Mouse (Mus musculus): ENCODE data around the gene Wls. TPM values are rescaled to one million over a fixed set of nuclear protein-coding genes. Genes with fewer than 3 reads are reported as not detected.

Gene Wls
- polyA plus RNA-seq, 1 experiment from 2014 or later, result 7.5 TPM

- H3K27ac ChIP-seq (ENCODE audit: low read length), result no peak overlapping the region
- H3K36me3 ChIP-seq (ENCODE audit: control insufficient read depth, insufficient read depth), result no peaks in the 10 kb centered on the region
- H3K9me3 ChIP-seq (replicated peaks; ENCODE audit: control insufficient read depth, low read length), result no peaks in the 10 kb centered on the region
- 84% methylated on average over 2 of the region's 2 CpGs for WGBS (ENCODE audit: insufficient replicate concordance)
- H3K27me3 ChIP-seq (ENCODE audit: control insufficient read depth, insufficient read depth, low read depth, low read length), result no peaks in the 10 kb centered on the region
- no peak for ATAC-seq (ENCODE audit: low read depth)
- no peak overlapping the region for H3K9ac ChIP-seq (ENCODE audit: low read depth, low read length)
- H3K4me2 ChIP-seq (ENCODE audit: low read depth, low read length), result no peak overlapping the region
- H3K4me3 ChIP-seq (ENCODE audit: low read depth, low read length), result no peak overlapping the region
- no peaks in the 10 kb centered on the region for H3K4me1 ChIP-seq (ENCODE audit: control insufficient read depth, low read depth, low read length)
These were observed 12.0 kb downstream of the Wls start for GRCm38 (mm10) chr3:159851476-159851875.

GRCm38 (mm10) chr3:159851980-159852379 lies 12.5 kb downstream of the Wls start:
- Histone ChIP-seq H3K4me2 (ENCODE audit: low read depth, low read length) (no peak overlapping the region), H3K9me3 (replicated peaks; ENCODE audit: control insufficient read depth, low read length) (no peaks in the 10 kb centered on the region), H3K27ac (ENCODE audit: low read length) (no peak overlapping the region), H3K4me1 (ENCODE audit: control insufficient read depth, low read depth, low read length) (no peaks in the 10 kb centered on the region), H3K27me3 (ENCODE audit: control insufficient read depth, insufficient read depth, low read depth, low read length) (no peaks in the 10 kb centered on the region), H3K9ac (ENCODE audit: low read depth, low read length) (no peak overlapping the region), H3K4me3 (ENCODE audit: low read depth, low read length) (no peak overlapping the region), H3K36me3 (ENCODE audit: control insufficient read depth, insufficient read depth) (no peaks in the 10 kb centered on the region)
- ATAC-seq (ENCODE audit: low read depth), result no peak
- 68% methylated on average over 2 of the region's 2 CpGs for WGBS (ENCODE audit: insufficient replicate concordance)

- H3K27ac ChIP-seq (ENCODE audit: low read length), result no peak overlapping the region
- H3K9me3 ChIP-seq (replicated peaks; ENCODE audit: control insufficient read depth, low read length), result no peaks in the 10 kb centered on the region
- 33% methylated on average over 1 of the region's 1 CpGs for WGBS (ENCODE audit: insufficient replicate concordance)
- H3K36me3 ChIP-seq (ENCODE audit: control insufficient read depth, insufficient read depth), result no peaks in the 10 kb centered on the region
- no peak overlapping the region for H3K9ac ChIP-seq (ENCODE audit: low read depth, low read length)
- ATAC-seq (ENCODE audit: low read depth), result no peak
- no peak overlapping the region for H3K4me3 ChIP-seq (ENCODE audit: low read depth, low read length)
- H3K27me3 ChIP-seq (ENCODE audit: control insufficient read depth, insufficient read depth, low read depth, low read length), result no peaks in the 10 kb centered on the region
- H3K4me1 ChIP-seq (ENCODE audit: control insufficient read depth, low read depth, low read length), result no peaks in the 10 kb centered on the region
- no peak overlapping the region for H3K4me2 ChIP-seq (ENCODE audit: low read depth, low read length)
These were observed 17.6 kb downstream of the Wls start for GRCm38 (mm10) chr3:159857112-159857511.

GRCm38 (mm10) chr3:159865691-159866090 lies 26.2 kb downstream of the Wls start:
- ATAC-seq (ENCODE audit: low read depth), result no peak
- Histone ChIP-seq H3K36me3 (ENCODE audit: control insufficient read depth, insufficient read depth) (no peaks in the 10 kb centered on the region), H3K4me2 (ENCODE audit: low read depth, low read length) (no peak overlapping the region), H3K4me1 (ENCODE audit: control insufficient read depth, low read depth, low read length) (no peaks in the 10 kb centered on the region), H3K4me3 (ENCODE audit: low read depth, low read length) (no peak overlapping the region), H3K9me3 (replicated peaks; ENCODE audit: control insufficient read depth, low read length) (no peaks in the 10 kb centered on the region), H3K27ac (ENCODE audit: low read length) (no peak overlapping the region), H3K9ac (ENCODE audit: low read depth, low read length) (no peak overlapping the region), H3K27me3 (ENCODE audit: control insufficient read depth, insufficient read depth, low read depth, low read length) (no peaks in the 10 kb centered on the region)
- WGBS (ENCODE audit: insufficient replicate concordance), result 48% methylated on average over 1 of the region's 1 CpGs

- no peak for ATAC-seq (ENCODE audit: low read depth)
- Histone ChIP-seq H3K4me3 (ENCODE audit: low read depth, low read length) (no peak overlapping the region), H3K9me3 (replicated peaks; ENCODE audit: control insufficient read depth, low read length) (no peaks in the 10 kb centered on the region), H3K4me1 (ENCODE audit: control insufficient read depth, low read depth, low read length) (no peaks in the 10 kb centered on the region), H3K4me2 (ENCODE audit: low read depth, low read length) (no peak overlapping the region), H3K9ac (ENCODE audit: low read depth, low read length) (no peak overlapping the region), H3K36me3 (ENCODE audit: control insufficient read depth, insufficient read depth) (no peaks in the 10 kb centered on the region), H3K27me3 (ENCODE audit: control insufficient read depth, insufficient read depth, low read depth, low read length) (no peaks in the 10 kb centered on the region), H3K27ac (ENCODE audit: low read length) (no peak overlapping the region)
These were observed 39.5 kb downstream of the Wls start for GRCm38 (mm10) chr3:159878983-159879382.

- 39% methylated on average over 2 of the region's 2 CpGs for WGBS (ENCODE audit: insufficient replicate concordance)
- no peak overlapping the region for H3K27ac ChIP-seq (ENCODE audit: low read length)
- no peaks in the 10 kb centered on the region for H3K9me3 ChIP-seq (replicated peaks; ENCODE audit: control insufficient read depth, low read length)
- H3K4me2 ChIP-seq (ENCODE audit: low read depth, low read length), result no peak overlapping the region
- no peak overlapping the region for H3K4me3 ChIP-seq (ENCODE audit: low read depth, low read length)
- no peak overlapping the region for H3K9ac ChIP-seq (ENCODE audit: low read depth, low read length)
- H3K27me3 ChIP-seq (ENCODE audit: control insufficient read depth, insufficient read depth, low read depth, low read length), result no peaks in the 10 kb centered on the region
- H3K36me3 ChIP-seq (ENCODE audit: control insufficient read depth, insufficient read depth), result no peaks in the 10 kb centered on the region
- H3K4me1 ChIP-seq (ENCODE audit: control insufficient read depth, low read depth, low read length), result no peaks in the 10 kb centered on the region; the same call in 1 of the 2 replicates
- ATAC-seq (ENCODE audit: low read depth), result no peak
These were observed 43.9 kb downstream of the Wls start for GRCm38 (mm10) chr3:159883325-159883724.

GRCm38 (mm10) chr3:159884802-159885201 lies 45.3 kb downstream of the Wls start:
- Histone ChIP-seq H3K9me3 (replicated peaks; ENCODE audit: control insufficient read depth, low read length) (no peaks in the 10 kb centered on the region), H3K27me3 (ENCODE audit: control insufficient read depth, insufficient read depth, low read depth, low read length) (no peaks in the 10 kb centered on the region), H3K27ac (ENCODE audit: low read length) (no peak overlapping the region), H3K4me2 (ENCODE audit: low read depth, low read length) (no peak overlapping the region), H3K4me3 (ENCODE audit: low read depth, low read length) (no peak overlapping the region), H3K4me1 (ENCODE audit: control insufficient read depth, low read depth, low read length) (no peaks in the 10 kb centered on the region; the same call in 1 of the 2 replicates), H3K36me3 (ENCODE audit: control insufficient read depth, insufficient read depth) (no peaks in the 10 kb centered on the region), H3K9ac (ENCODE audit: low read depth, low read length) (no peak overlapping the region)
- ATAC-seq (ENCODE audit: low read depth), result no peak

GRCm38 (mm10) chr3:159885271-159885670 lies 45.8 kb downstream of the Wls start:
- no peak overlapping the region for H3K27ac ChIP-seq (ENCODE audit: low read length)
- H3K4me1 ChIP-seq (ENCODE audit: control insufficient read depth, low read depth, low read length), result no peaks in the 10 kb centered on the region; the same call in 1 of the 2 replicates
- no peak overlapping the region for H3K4me3 ChIP-seq (ENCODE audit: low read depth, low read length)
- no peaks in the 10 kb centered on the region for H3K36me3 ChIP-seq (ENCODE audit: control insufficient read depth, insufficient read depth)
- no peaks in the 10 kb centered on the region for H3K27me3 ChIP-seq (ENCODE audit: control insufficient read depth, insufficient read depth, low read depth, low read length)
- no peaks in the 10 kb centered on the region for H3K9me3 ChIP-seq (replicated peaks; ENCODE audit: control insufficient read depth, low read length)
- 35% methylated on average over 3 of the region's 3 CpGs for WGBS (ENCODE audit: insufficient replicate concordance)
- H3K9ac ChIP-seq (ENCODE audit: low read depth, low read length), result no peak overlapping the region
- H3K4me2 ChIP-seq (ENCODE audit: low read depth, low read length), result no peak overlapping the region
- peak; percentile 32; the same call in 1 of the 2 replicates for ATAC-seq (ENCODE audit: low read depth)

GRCm38 (mm10) chr3:159885781-159886400 lies 46.4 kb downstream of the Wls start:
- no peak overlapping the region for H3K9ac ChIP-seq (ENCODE audit: low read depth, low read length)
- no peaks in the 10 kb centered on the region for H3K9me3 ChIP-seq (replicated peaks; ENCODE audit: control insufficient read depth, low read length)
- no peaks in the 10 kb centered on the region for H3K36me3 ChIP-seq (ENCODE audit: control insufficient read depth, insufficient read depth)
- H3K4me2 ChIP-seq (ENCODE audit: low read depth, low read length), result no peak overlapping the region
- no peaks in the 10 kb centered on the region for H3K27me3 ChIP-seq (ENCODE audit: control insufficient read depth, insufficient read depth, low read depth, low read length)
- 13% methylated on average over 1 of the region's 1 CpGs for WGBS (ENCODE audit: insufficient replicate concordance)
- H3K27ac ChIP-seq (ENCODE audit: low read length), result no peak overlapping the region
- ATAC-seq (ENCODE audit: low read depth), result no peak
- no peak overlapping the region for H3K4me3 ChIP-seq (ENCODE audit: low read depth, low read length)
- no peaks in the 10 kb centered on the region; the same call in 1 of the 2 replicates for H3K4me1 ChIP-seq (ENCODE audit: control insufficient read depth, low read depth, low read length)
